Mouse (Mus musculus): ENCODE measurements at regions not wholly inside any gene's neighbourhood (a gene's known extent, or its start where the extent isn't known, plus 50 kb on each side); places are given as distances from the start of the nearest gene placed in this dataset.
"Not testable (repeated sequence)": the region's sequence is repeated elsewhere in the genome, so short reads cannot be mapped to it uniquely, and the experiment has no call there.

DNA sequence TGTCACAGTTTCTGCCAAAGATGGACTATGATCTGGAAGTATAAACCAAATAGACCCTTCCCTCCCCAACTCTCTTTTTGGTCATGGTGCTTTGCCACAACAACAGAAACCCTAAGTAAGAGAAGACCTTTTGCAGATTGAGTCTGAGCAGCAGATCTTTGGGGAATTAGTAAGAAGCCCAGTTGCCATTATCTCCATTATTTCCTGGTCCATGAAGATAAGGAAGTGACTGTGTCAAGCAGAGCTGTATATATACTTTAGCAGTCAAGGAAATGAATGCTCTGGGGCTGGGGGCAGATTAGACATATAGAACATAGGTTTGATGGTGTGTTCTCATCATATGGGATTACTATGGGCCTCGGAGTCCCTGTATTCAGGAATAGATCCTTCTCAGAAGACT, 117.8 kb upstream of the C9orf72 start:
- DNase-seq = no peak

GRCm38 (mm10) chr4:35331161-35331560, 105.2 kb upstream of the C9orf72 start:
- no peak for DNase-seq

DNA sequence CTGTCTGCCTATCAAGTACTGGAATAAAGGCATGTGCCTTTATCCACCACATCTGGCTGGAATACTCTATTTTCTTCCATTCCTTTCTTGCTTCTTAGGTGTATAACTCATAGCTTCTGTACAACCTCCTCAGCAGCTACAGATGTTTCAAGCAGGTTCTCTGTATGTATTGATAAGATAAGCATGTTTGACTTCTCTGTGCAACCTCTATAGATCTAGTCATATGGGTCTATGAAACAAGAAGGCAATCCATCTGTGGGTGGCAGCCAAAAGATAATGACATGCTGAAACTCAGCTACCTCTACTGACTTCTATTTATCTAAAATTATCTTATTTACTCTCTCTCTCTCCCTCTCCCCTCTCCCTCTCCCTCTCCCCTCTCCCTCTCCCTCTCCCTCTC, 99.3 kb upstream of the C9orf72 start:
- DNase-seq = no peak

GRCm38 (mm10) chr4:35322432-35323173, 96.6 kb upstream of the C9orf72 start:
- DNase-seq = no peak

DNA sequence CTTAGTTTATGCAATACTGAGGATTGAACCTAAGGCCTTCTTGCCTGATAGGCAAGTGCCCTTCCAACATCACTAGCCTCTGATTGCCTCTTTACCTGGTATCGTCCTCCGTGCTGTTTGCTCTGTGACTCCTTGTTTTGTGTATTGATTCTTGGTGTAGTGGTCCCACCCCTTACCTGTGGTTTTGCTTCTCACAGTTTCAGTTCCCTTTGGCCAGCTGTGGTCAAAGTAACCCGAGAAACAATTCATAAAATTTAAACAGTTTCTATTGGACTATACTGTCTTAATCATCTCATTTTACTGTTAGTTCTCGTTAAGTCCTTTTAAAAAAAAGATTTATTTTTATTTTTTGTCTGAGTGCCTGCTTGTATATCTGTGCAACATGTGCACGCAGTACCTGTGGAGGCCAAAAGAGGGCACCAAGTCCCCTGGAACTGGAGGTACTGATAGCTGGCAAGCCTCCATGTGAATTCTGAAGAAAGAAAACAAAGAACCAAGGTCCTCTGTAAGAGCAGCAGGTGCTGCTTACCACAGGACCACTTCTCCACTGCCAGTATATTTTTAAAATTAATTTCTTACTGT, 84.5 kb upstream of the C9orf72 start:
- peak in 1 of 2 experiments; percentile 4 for DNase-seq

GRCm38 (mm10) chr4:35308221-35308620, 82.2 kb upstream of the C9orf72 start:
- no peak for DNase-seq

DNA sequence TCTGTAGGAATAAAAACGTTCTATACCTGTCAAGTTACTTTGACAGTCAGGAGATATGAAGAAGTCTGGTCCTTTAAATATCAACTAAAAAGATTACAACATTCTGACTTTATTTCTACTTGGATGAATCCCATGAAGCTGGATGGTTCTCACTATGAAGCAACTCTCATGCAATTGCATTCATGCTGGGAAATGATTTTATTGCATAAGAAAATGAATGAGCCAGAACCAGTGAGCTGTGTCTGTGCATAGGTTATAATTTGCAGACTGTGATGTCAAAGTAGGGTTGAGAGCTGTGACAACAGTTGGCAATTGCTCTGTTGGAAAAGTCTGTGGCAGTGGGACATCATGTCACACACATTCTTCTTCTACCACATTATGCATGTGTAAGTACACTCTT, 79.2 kb upstream of the C9orf72 start:
- no peak for DNase-seq

DNA sequence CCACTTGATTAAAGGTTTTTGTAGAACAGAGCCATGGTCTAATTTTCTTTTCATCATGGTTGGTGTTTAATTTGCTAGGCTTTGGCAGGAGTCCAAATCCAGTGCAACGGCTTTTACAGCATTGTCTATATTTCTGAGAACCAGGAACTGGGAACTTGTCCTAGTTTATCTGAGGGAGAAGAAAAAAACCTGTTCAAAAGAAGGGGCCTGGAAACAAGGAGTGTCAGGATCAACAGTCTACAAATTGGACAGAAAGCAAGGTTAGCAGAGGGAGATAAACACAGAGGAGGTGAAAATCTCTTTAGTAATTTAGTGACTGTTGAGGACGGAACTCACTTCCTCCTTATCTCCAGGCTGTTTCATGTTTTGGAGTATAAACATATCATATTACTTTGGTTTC, 74.9 kb upstream of the C9orf72 start:
- no peak for DNase-seq

GRCm38 (mm10) chr4:35300374-35300773, 74.4 kb upstream of the C9orf72 start:
- DNase-seq = not testable (repeated sequence)

DNA sequence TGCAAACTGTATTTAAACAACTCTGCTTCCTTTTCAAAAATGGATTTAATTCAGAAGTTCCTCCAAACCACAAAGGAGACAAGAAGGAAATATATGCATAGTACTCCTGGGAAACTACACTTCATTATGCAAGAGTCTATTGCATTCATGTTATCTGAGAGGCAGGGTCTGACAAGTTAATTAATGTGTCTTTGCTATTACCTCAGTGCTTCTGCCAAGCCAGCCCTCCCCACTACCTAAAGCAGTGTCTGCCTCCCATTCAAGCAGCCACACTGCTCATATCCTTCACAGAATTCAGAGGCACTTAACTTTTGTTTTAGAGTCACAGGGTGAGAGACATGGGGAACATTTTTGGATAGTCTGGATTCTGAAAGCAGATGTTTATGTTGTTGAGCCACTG, 58.6 kb upstream of the C9orf72 start:
- no peak for DNase-seq

All from lung, adult 18-20 months (tissue).